Mouse (Mus musculus): ENCODE measurements at regions not wholly inside any gene's neighbourhood (a gene's known extent, or its start where the extent isn't known, plus 50 kb on each side); places are given as distances from the start of the nearest gene placed in this dataset.

GRCm38 (mm10) chr2:117868857-117869256 is 242.8 kb upstream of the Thbs1 start:
- no peak for ATAC-seq (ENCODE audit: low FRiP score, low TSS enrichment)
- Histone ChIP-seq H3K27ac (ENCODE audit: low read depth, low read length) (no peak overlapping the region), H3K9me3 (ENCODE audit: control insufficient read depth, low read length) (no peaks in the 10 kb centered on the region), H3K9ac (ENCODE audit: low read depth, low read length) (no peak overlapping the region), H3K4me1 (ENCODE audit: control insufficient read depth, insufficient read depth, low read length) (0 out of 2 replicates have a peak, but pooled peaks cover 4% of the 10 kb centered on the region), H3K27me3 (ENCODE audit: control insufficient read depth, insufficient read depth, low read length) (no peaks in the 10 kb centered on the region), H3K36me3 (ENCODE audit: control insufficient read depth, insufficient read depth, low read length) (no peaks in the 10 kb centered on the region), H3K4me3 (ENCODE audit: low read length) (no peak overlapping the region), H3K4me2 (replicated peaks; ENCODE audit: low read depth, low read length) (no peak overlapping the region)
- 100% methylated on average over 1 of the region's 1 CpGs for WGBS

- ATAC-seq (ENCODE audit: low FRiP score, low TSS enrichment), result no peak
- Histone ChIP-seq H3K4me2 (replicated peaks; ENCODE audit: low read depth, low read length) (no peak overlapping the region), H3K27ac (ENCODE audit: low read depth, low read length) (no peak overlapping the region), H3K9me3 (ENCODE audit: control insufficient read depth, low read length) (no peaks in the 10 kb centered on the region), H3K4me3 (ENCODE audit: low read length) (no peak overlapping the region), H3K9ac (ENCODE audit: low read depth, low read length) (no peak overlapping the region), H3K36me3 (ENCODE audit: control insufficient read depth, insufficient read depth, low read length) (no peaks in the 10 kb centered on the region), H3K27me3 (ENCODE audit: control insufficient read depth, insufficient read depth, low read length) (no peaks in the 10 kb centered on the region), H3K4me1 (ENCODE audit: control insufficient read depth, insufficient read depth, low read length) (0 out of 2 replicates have a peak, but pooled peaks cover 4% of the 10 kb centered on the region)
- 70% methylated on average over 9 of the region's 9 CpGs for WGBS
Measured at GRCm38 (mm10) chr2:117871507-117872282, 240.0 kb upstream of the Thbs1 start.

GRCm38 (mm10) chr2:117877816-117878215 is 233.9 kb upstream of the Thbs1 start:
- no peaks in the 10 kb centered on the region for H3K4me1 ChIP-seq (ENCODE audit: control insufficient read depth, insufficient read depth, low read length)
- no peaks in the 10 kb centered on the region for H3K36me3 ChIP-seq (ENCODE audit: control insufficient read depth, insufficient read depth, low read length)
- WGBS, result 80% methylated on average over 6 of the region's 6 CpGs
- H3K4me2 ChIP-seq (replicated peaks; ENCODE audit: low read depth, low read length), result no peak overlapping the region
- no peak for ATAC-seq (ENCODE audit: low FRiP score, low TSS enrichment)
- no peak overlapping the region for H3K4me3 ChIP-seq (ENCODE audit: low read length)
- no peaks in the 10 kb centered on the region for H3K27me3 ChIP-seq (ENCODE audit: control insufficient read depth, insufficient read depth, low read length)
- H3K9me3 ChIP-seq (ENCODE audit: control insufficient read depth, low read length), result no peaks in the 10 kb centered on the region
- no peak overlapping the region for H3K9ac ChIP-seq (ENCODE audit: low read depth, low read length)
- H3K27ac ChIP-seq (ENCODE audit: low read depth, low read length), result no peak overlapping the region

- no peaks in the 10 kb centered on the region for H3K9me3 ChIP-seq (ENCODE audit: control insufficient read depth, low read length)
- no peak overlapping the region for H3K27ac ChIP-seq (ENCODE audit: low read depth, low read length)
- H3K4me1 ChIP-seq (ENCODE audit: control insufficient read depth, insufficient read depth, low read length), result no peaks in the 10 kb centered on the region
- 82% methylated on average over 4 of the region's 4 CpGs for WGBS
- no peaks in the 10 kb centered on the region for H3K27me3 ChIP-seq (ENCODE audit: control insufficient read depth, insufficient read depth, low read length)
- no peak overlapping the region for H3K4me3 ChIP-seq (ENCODE audit: low read length)
- no peak overlapping the region for H3K4me2 ChIP-seq (replicated peaks; ENCODE audit: low read depth, low read length)
- no peak for ATAC-seq (ENCODE audit: low FRiP score, low TSS enrichment)
- H3K36me3 ChIP-seq (ENCODE audit: control insufficient read depth, insufficient read depth, low read length), result no peaks in the 10 kb centered on the region
- H3K9ac ChIP-seq (ENCODE audit: low read depth, low read length), result no peak overlapping the region
Measured at GRCm38 (mm10) chr2:117882136-117882535, 229.5 kb upstream of the Thbs1 start.

- no peaks in the 10 kb centered on the region for H3K9me3 ChIP-seq (ENCODE audit: control insufficient read depth, low read length)
- no peak overlapping the region for H3K4me3 ChIP-seq (ENCODE audit: low read length)
- H3K27me3 ChIP-seq (ENCODE audit: control insufficient read depth, insufficient read depth, low read length), result no peaks in the 10 kb centered on the region
- ATAC-seq (ENCODE audit: low FRiP score, low TSS enrichment), result no peak
- WGBS, result 84% methylated on average over 2 of the region's 2 CpGs
- no peaks in the 10 kb centered on the region for H3K36me3 ChIP-seq (ENCODE audit: control insufficient read depth, insufficient read depth, low read length)
- no peak overlapping the region for H3K9ac ChIP-seq (ENCODE audit: low read depth, low read length)
- no peak overlapping the region for H3K4me2 ChIP-seq (replicated peaks; ENCODE audit: low read depth, low read length)
- no peak overlapping the region for H3K27ac ChIP-seq (ENCODE audit: low read depth, low read length)
- no peaks in the 10 kb centered on the region for H3K4me1 ChIP-seq (ENCODE audit: control insufficient read depth, insufficient read depth, low read length)
Measured at GRCm38 (mm10) chr2:117882890-117883289, 228.8 kb upstream of the Thbs1 start.

- Histone ChIP-seq H3K27me3 (ENCODE audit: control insufficient read depth, insufficient read depth, low read length) (no peaks in the 10 kb centered on the region), H3K27ac (ENCODE audit: low read depth, low read length) (no peak overlapping the region), H3K36me3 (ENCODE audit: control insufficient read depth, insufficient read depth, low read length) (no peaks in the 10 kb centered on the region), H3K4me3 (ENCODE audit: low read length) (no peak overlapping the region), H3K9ac (ENCODE audit: low read depth, low read length) (no peak overlapping the region), H3K4me2 (replicated peaks; ENCODE audit: low read depth, low read length) (no peak overlapping the region), H3K9me3 (ENCODE audit: control insufficient read depth, low read length) (no peaks in the 10 kb centered on the region), H3K4me1 (ENCODE audit: control insufficient read depth, insufficient read depth, low read length) (no peaks in the 10 kb centered on the region)
- 65% methylated on average over 3 of the region's 3 CpGs for WGBS
- ATAC-seq (ENCODE audit: low FRiP score, low TSS enrichment), result no peak
Measured at GRCm38 (mm10) chr2:117886516-117886915, 225.2 kb upstream of the Thbs1 start.

- Histone ChIP-seq H3K9me3 (ENCODE audit: control insufficient read depth, low read length) (no peaks in the 10 kb centered on the region), H3K27ac (ENCODE audit: low read depth, low read length) (no peak overlapping the region), H3K36me3 (ENCODE audit: control insufficient read depth, insufficient read depth, low read length) (no peaks in the 10 kb centered on the region), H3K4me1 (ENCODE audit: control insufficient read depth, insufficient read depth, low read length) (no peaks in the 10 kb centered on the region), H3K27me3 (ENCODE audit: control insufficient read depth, insufficient read depth, low read length) (no peaks in the 10 kb centered on the region), H3K9ac (ENCODE audit: low read depth, low read length) (no peak overlapping the region), H3K4me2 (replicated peaks; ENCODE audit: low read depth, low read length) (no peak overlapping the region), H3K4me3 (ENCODE audit: low read length) (no peak overlapping the region)
- no peak for ATAC-seq (ENCODE audit: low FRiP score, low TSS enrichment)
- 86% methylated on average over 2 of the region's 2 CpGs for WGBS
Measured at GRCm38 (mm10) chr2:117901311-117901710, 210.4 kb upstream of the Thbs1 start.

GRCm38 (mm10) chr2:117902837-117903236 is 208.8 kb upstream of the Thbs1 start:
- WGBS, result 83% methylated on average over 5 of the region's 5 CpGs
- H3K27ac ChIP-seq (ENCODE audit: low read depth, low read length), result no peak overlapping the region
- H3K27me3 ChIP-seq (ENCODE audit: control insufficient read depth, insufficient read depth, low read length), result no peaks in the 10 kb centered on the region
- H3K4me1 ChIP-seq (ENCODE audit: control insufficient read depth, insufficient read depth, low read length), result no peaks in the 10 kb centered on the region
- H3K4me2 ChIP-seq (replicated peaks; ENCODE audit: low read depth, low read length), result no peak overlapping the region
- no peak overlapping the region for H3K9ac ChIP-seq (ENCODE audit: low read depth, low read length)
- H3K9me3 ChIP-seq (ENCODE audit: control insufficient read depth, low read length), result no peaks in the 10 kb centered on the region
- no peaks in the 10 kb centered on the region for H3K36me3 ChIP-seq (ENCODE audit: control insufficient read depth, insufficient read depth, low read length)
- ATAC-seq (ENCODE audit: low FRiP score, low TSS enrichment), result no peak
- H3K4me3 ChIP-seq (ENCODE audit: low read length), result no peak overlapping the region

GRCm38 (mm10) chr2:117903705-117904104 is 208.0 kb upstream of the Thbs1 start:
- Histone ChIP-seq H3K27me3 (ENCODE audit: control insufficient read depth, insufficient read depth, low read length) (no peaks in the 10 kb centered on the region), H3K27ac (ENCODE audit: low read depth, low read length) (no peak overlapping the region), H3K9me3 (ENCODE audit: control insufficient read depth, low read length) (no peaks in the 10 kb centered on the region), H3K4me2 (replicated peaks; ENCODE audit: low read depth, low read length) (no peak overlapping the region), H3K4me1 (ENCODE audit: control insufficient read depth, insufficient read depth, low read length) (no peaks in the 10 kb centered on the region), H3K36me3 (ENCODE audit: control insufficient read depth, insufficient read depth, low read length) (no peaks in the 10 kb centered on the region), H3K4me3 (ENCODE audit: low read length) (no peak overlapping the region), H3K9ac (ENCODE audit: low read depth, low read length) (no peak overlapping the region)
- 88% methylated on average over 2 of the region's 2 CpGs for WGBS
- no peak for ATAC-seq (ENCODE audit: low FRiP score, low TSS enrichment)
